Mouse (Mus musculus) myocyte (in vitro differentiated cells): Measurements from ENCODE around the gene Nup107.

Experiments
- MYOD1 ChIP-seq, 3 experiments: IDR thresholded peaks; one replicate each; pipeline ENCODE4 v1.6.1; 2011; ENCODE audit warnings: control low read depth in 2 of 3, low read depth in 2 of 3, mild to moderate bottlenecking in 2 of 3, moderate library complexity in 1 of 3; ENCODE audit not compliant: insufficient read length in 2 of 3, control insufficient read depth in 1 of 3
- POLR2A ChIP-seq: IDR thresholded peaks from one replicate; pipeline ENCODE4 v1.6.1; 2011; ENCODE audit warnings: low read depth, mild to moderate bottlenecking, control low read depth, moderate library complexity; ENCODE audit not compliant: insufficient read length
- POLR2AphosphoS2 ChIP-seq: IDR thresholded peaks from one replicate; pipeline ENCODE4 v1.6.1; 2011; ENCODE audit warnings: low read depth, control low read depth; ENCODE audit not compliant: insufficient read length

- TF ChIP-seq POLR2AphosphoS2 (no peak), MYOD1 (IDR thresholded peaks at IDR 0.05; ENCODE audit: control insufficient read depth in 1 of 3, insufficient read length in 2 of 3, low read depth in 2 of 3) (no peak), POLR2A (no peak)
Observed at GRCm38 (mm10) chr10:117758749-117759727, 33.5 kb downstream of the Nup107 start.
